Mouse (Mus musculus): ENCODE measurements at regions not wholly inside any gene's neighbourhood (a gene's known extent, or its start where the extent isn't known, plus 50 kb on each side); places are given as distances from the start of the nearest gene placed in this dataset.

DNA sequence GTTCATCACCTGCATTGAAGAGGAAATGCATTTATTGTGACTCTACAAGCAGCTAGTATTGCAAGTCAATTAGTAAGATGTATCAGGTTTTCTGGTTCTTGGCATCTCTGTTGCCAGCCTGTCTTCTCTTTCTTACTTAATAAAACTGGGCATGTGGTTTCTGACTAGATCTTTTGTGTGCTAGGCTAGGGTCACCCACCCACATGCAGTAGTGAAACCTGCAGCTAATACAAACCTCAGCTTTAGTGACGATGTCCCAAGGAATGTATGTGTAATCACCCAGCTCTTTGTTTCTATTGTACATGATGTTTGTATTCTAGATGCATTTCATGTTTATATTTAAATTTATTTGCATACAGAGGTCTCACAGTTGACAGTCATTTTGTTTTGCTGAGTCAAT is 1526.7 kb downstream of the 4930444P10Rik start:
- TF ChIP-seq POLR2A (IDR thresholded peaks at IDR 0.05; ENCODE audit: borderline replicate concordance, low read depth, low read length) = no peak
- TF ChIP-seq CTCF (IDR thresholded peaks at IDR 0.05; ENCODE audit: low read depth, low read length) = no peak

All from bone marrow macrophage, adult 2 months (primary cell).